Mouse (Mus musculus): ENCODE data around the gene Cyp2s1. TPM values are rescaled to one million over a fixed set of nuclear protein-coding genes. Genes with fewer than 3 reads are reported as not detected.

The Cyp2s1 gene
- polyA plus RNA-seq (2015; fragmentation: Nextera tagmentation; extraction: Ambion mirVana), result 2.8 and 3.2 TPM in 2 replicates

DNA sequence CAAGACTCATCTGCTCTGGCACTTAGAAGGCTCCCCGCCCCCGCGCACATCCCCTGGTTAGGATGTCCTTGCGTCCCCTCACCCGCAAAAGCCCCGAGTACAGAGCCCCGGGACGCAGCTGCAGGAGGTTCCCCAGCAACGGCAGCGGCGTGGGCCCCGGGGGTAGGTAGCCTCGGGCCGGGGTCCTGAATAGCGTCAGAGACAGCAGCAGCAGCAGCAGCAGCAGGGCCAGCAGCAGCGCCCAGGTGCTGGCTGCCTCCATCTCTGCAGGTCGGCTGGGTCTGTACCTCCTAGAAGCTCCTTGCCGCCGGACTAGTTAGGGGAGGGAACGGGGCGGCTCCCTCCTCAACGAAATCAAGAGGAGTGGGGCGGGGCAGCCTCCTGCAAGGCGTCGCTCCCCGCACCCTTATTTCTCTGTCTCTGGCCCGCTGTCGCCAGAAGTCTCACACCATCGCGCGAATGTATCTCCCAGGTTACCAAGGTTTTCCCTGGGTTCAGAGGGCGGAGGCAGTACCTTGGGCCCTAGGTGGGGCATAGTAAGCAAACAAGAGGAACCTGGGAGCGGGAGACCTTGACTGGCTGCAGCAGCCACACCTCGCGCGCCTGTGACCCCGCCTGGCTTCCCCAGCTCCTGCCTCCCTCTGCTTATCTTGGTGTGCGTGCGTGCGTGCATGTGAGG, at the start of gene Cyp2s1:
Gene Cyp2s1 (minus strand): TSS at position 673 of the 679 bp plus-strand sequence.
- Histone ChIP-seq H3K36me3 (ENCODE audit: control insufficient read depth, insufficient read depth, low read length) (no peaks in the 10 kb centered on the region), H3K4me1 (ENCODE audit: control insufficient read depth, insufficient read depth, low read length) (peaks cover 6% of the 10 kb centered on the region), H3K9ac (ENCODE audit: low read depth, low read length) (peak within 1 kb of the TSS; percentile 78), H3K27me3 (ENCODE audit: control insufficient read depth, insufficient read depth, low read depth, low read length) (peaks cover 5% of the 10 kb centered on the region), H3K4me3 (ENCODE audit: low read depth, low read length) (peak within 1 kb of the TSS; percentile 59), H3K27ac (ENCODE audit: low read length) (no peak within 1 kb of the TSS), H3K9me3 (replicated peaks; ENCODE audit: control insufficient read depth, low read length, poor library complexity, severe bottlenecking) (no peaks in the 10 kb centered on the region), H3K4me2 (ENCODE audit: low read length) (peak within 1 kb of the TSS; percentile 93)
- WGBS, result 0% methylated on average over 39 of the region's 40 CpGs
- ATAC-seq, result peak; percentile 76

DNA sequence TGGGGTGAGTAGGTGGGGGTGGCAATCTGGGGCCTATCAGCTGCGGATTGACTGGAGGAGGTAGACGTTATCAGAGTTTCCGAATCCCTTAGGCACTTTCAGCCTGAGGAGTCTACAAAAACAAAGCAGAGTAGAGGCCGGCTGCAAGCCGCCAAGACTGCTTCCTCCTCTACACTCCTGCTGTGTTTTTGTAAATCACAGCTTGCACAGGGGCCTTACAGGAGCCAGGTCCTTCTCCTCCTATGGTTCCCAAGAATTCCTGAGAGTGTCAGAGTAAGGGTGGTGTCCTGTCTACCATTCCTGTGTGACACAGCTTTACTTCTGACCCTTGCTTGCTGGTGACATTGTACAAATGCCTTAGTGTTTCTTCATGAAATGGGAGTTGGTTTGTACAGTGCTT, 48.1 kb upstream of the Cyp2s1 start:
- no peaks in the 10 kb centered on the region for H3K36me3 ChIP-seq (ENCODE audit: control insufficient read depth, insufficient read depth, low read length)
- 0 out of 2 replicates have a peak, but pooled peaks cover 3% of the 10 kb centered on the region for H3K9me3 ChIP-seq (replicated peaks; ENCODE audit: control insufficient read depth, low read length, poor library complexity, severe bottlenecking)
- no peaks in the 10 kb centered on the region for H3K4me1 ChIP-seq (ENCODE audit: control insufficient read depth, insufficient read depth, low read length)
- H3K9ac ChIP-seq (ENCODE audit: low read depth, low read length), result no peak overlapping the region
- no peaks in the 10 kb centered on the region for H3K27me3 ChIP-seq (ENCODE audit: control insufficient read depth, insufficient read depth, low read depth, low read length)
- WGBS, result 41% methylated on average over 5 of the region's 5 CpGs
- ATAC-seq, result no peak
- H3K4me3 ChIP-seq (ENCODE audit: low read depth, low read length), result no peak overlapping the region
- no peak overlapping the region for H3K4me2 ChIP-seq (ENCODE audit: low read length)
- no peak overlapping the region for H3K27ac ChIP-seq (ENCODE audit: low read length)

GRCm38 (mm10) chr7:25863756-25864155, 47.0 kb upstream of the Cyp2s1 start:
- Histone ChIP-seq H3K27me3 (ENCODE audit: control insufficient read depth, insufficient read depth, low read depth, low read length) (no peaks in the 10 kb centered on the region), H3K36me3 (ENCODE audit: control insufficient read depth, insufficient read depth, low read length) (no peaks in the 10 kb centered on the region), H3K9ac (ENCODE audit: low read depth, low read length) (no peak overlapping the region), H3K4me1 (ENCODE audit: control insufficient read depth, insufficient read depth, low read length) (no peaks in the 10 kb centered on the region), H3K4me2 (ENCODE audit: low read length) (no peak overlapping the region), H3K27ac (ENCODE audit: low read length) (no peak overlapping the region), H3K9me3 (replicated peaks; ENCODE audit: control insufficient read depth, low read length, poor library complexity, severe bottlenecking) (0 out of 2 replicates have a peak, but pooled peaks cover 3% of the 10 kb centered on the region), H3K4me3 (ENCODE audit: low read depth, low read length) (no peak overlapping the region)
- WGBS, result 83% methylated on average over 3 of the region's 3 CpGs
- ATAC-seq, result no peak

- Histone ChIP-seq H3K4me2 (ENCODE audit: low read length) (no peak overlapping the region), H3K9me3 (replicated peaks; ENCODE audit: control insufficient read depth, low read length, poor library complexity, severe bottlenecking) (no peaks in the 10 kb centered on the region), H3K27me3 (ENCODE audit: control insufficient read depth, insufficient read depth, low read depth, low read length) (no peaks in the 10 kb centered on the region), H3K4me3 (ENCODE audit: low read depth, low read length) (no peak overlapping the region), H3K9ac (ENCODE audit: low read depth, low read length) (no peak overlapping the region), H3K36me3 (ENCODE audit: control insufficient read depth, insufficient read depth, low read length) (no peaks in the 10 kb centered on the region), H3K4me1 (ENCODE audit: control insufficient read depth, insufficient read depth, low read length) (no peaks in the 10 kb centered on the region), H3K27ac (ENCODE audit: low read length) (no peak overlapping the region)
- 80% methylated on average over 2 of the region's 2 CpGs for WGBS
- no peak for ATAC-seq
Observed at GRCm38 (mm10) chr7:25862365-25862764, 45.7 kb upstream of the Cyp2s1 start.

DNA sequence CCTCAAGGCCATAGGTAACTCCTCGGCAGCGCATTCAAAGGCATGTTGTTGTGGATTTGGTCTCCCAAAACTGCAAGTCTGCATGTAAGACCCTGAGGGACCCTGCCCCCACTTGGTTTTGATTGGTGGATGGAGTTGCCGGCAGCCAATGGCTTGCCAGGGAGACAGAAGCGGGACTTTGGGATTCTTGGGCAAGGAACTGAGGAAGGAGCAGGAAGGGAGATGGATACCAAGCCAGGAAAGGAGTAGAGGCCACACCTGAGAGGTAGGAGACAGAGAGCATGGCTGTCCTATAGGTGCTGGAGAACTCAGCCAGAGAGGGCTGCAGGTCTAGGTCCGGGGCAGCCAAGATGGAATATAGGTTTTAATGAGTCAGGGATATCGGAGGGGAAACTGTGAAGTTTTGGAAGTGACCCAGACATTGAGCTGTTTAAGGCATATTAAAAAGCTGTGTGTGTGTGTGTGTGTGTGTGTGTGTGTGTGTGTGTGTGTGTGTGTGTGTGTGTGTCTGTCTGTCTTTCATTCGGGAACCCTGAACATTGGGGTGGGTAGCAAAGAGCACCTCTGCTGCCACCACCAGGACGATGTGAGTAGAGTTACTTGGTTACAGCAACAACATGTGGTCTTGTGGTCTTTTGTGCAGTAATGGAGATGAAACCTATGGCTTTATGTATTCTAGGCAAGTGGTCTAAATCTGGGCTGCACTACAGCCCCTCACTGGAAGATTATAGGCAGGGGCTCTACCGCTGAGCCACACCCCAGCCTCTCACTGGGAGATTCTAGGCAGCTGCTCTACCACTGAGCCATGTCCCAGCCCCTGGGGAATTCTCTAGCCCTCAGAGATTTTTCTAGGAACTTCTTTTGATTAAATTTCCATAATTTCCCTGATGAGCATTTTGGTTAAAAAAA, 43.5 kb upstream of the Cyp2s1 start:
- Histone ChIP-seq H3K4me1 (ENCODE audit: control insufficient read depth, insufficient read depth, low read length) (no peaks in the 10 kb centered on the region), H3K27ac (ENCODE audit: low read length) (no peak overlapping the region), H3K4me3 (ENCODE audit: low read depth, low read length) (no peak overlapping the region), H3K9me3 (replicated peaks; ENCODE audit: control insufficient read depth, low read length, poor library complexity, severe bottlenecking) (no peaks in the 10 kb centered on the region), H3K4me2 (ENCODE audit: low read length) (peak overlapping the region; percentile 3; the same call in 1 of the 2 replicates), H3K9ac (ENCODE audit: low read depth, low read length) (no peak overlapping the region), H3K36me3 (ENCODE audit: control insufficient read depth, insufficient read depth, low read length) (no peaks in the 10 kb centered on the region), H3K27me3 (ENCODE audit: control insufficient read depth, insufficient read depth, low read depth, low read length) (no peaks in the 10 kb centered on the region)
- WGBS, result 21% methylated on average over 9 of the region's 9 CpGs
- no peak for ATAC-seq

DNA sequence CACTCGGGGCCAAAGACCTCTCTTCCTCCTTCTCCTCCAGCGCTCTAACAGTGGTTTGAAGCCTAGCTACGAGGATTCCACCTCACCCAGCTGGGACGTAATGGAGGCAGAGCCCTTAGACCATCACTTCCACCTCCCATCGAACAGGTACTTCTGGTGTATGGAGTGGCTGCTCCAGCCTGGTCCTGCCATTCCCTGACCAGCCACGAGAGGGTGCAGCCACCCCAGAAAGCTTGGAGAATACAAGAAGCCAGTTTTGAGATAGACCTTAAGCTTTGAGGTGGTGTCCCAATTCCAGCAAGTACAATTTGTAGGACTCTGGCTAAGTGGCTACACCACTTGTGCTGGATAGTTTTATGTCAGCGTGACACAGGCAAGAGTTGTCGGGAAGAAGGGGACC, 38.4 kb upstream of the Cyp2s1 start:
- 42% methylated on average over 8 of the region's 8 CpGs for WGBS
- Histone ChIP-seq H3K36me3 (ENCODE audit: control insufficient read depth, insufficient read depth, low read length) (no peaks in the 10 kb centered on the region), H3K9ac (ENCODE audit: low read depth, low read length) (no peak overlapping the region), H3K4me1 (ENCODE audit: control insufficient read depth, insufficient read depth, low read length) (no peaks in the 10 kb centered on the region), H3K27me3 (ENCODE audit: control insufficient read depth, insufficient read depth, low read depth, low read length) (no peaks in the 10 kb centered on the region), H3K9me3 (replicated peaks; ENCODE audit: control insufficient read depth, low read length, poor library complexity, severe bottlenecking) (no peaks in the 10 kb centered on the region), H3K27ac (ENCODE audit: low read length) (no peak overlapping the region), H3K4me3 (ENCODE audit: low read depth, low read length) (no peak overlapping the region), H3K4me2 (ENCODE audit: low read length) (no peak overlapping the region)
- no peak for ATAC-seq

- Histone ChIP-seq H3K4me2 (ENCODE audit: low read length) (peak overlapping the region; percentile 48), H3K4me1 (ENCODE audit: control insufficient read depth, insufficient read depth, low read length) (no peaks in the 10 kb centered on the region), H3K9ac (ENCODE audit: low read depth, low read length) (peak overlapping the region; percentile 55), H3K27ac (ENCODE audit: low read length) (peak overlapping the region; percentile 0; the same call in 1 of the 2 replicates), H3K36me3 (ENCODE audit: control insufficient read depth, insufficient read depth, low read length) (no peaks in the 10 kb centered on the region), H3K9me3 (replicated peaks; ENCODE audit: control insufficient read depth, low read length, poor library complexity, severe bottlenecking) (no peaks in the 10 kb centered on the region), H3K4me3 (ENCODE audit: low read depth, low read length) (peak overlapping the region; percentile 46), H3K27me3 (ENCODE audit: control insufficient read depth, insufficient read depth, low read depth, low read length) (no peaks in the 10 kb centered on the region)
- 22% methylated on average over 11 of the region's 11 CpGs for WGBS
- peak; percentile 88 for ATAC-seq
Observed at GRCm38 (mm10) chr7:25848444-25848812, 31.7 kb upstream of the Cyp2s1 start.

DNA sequence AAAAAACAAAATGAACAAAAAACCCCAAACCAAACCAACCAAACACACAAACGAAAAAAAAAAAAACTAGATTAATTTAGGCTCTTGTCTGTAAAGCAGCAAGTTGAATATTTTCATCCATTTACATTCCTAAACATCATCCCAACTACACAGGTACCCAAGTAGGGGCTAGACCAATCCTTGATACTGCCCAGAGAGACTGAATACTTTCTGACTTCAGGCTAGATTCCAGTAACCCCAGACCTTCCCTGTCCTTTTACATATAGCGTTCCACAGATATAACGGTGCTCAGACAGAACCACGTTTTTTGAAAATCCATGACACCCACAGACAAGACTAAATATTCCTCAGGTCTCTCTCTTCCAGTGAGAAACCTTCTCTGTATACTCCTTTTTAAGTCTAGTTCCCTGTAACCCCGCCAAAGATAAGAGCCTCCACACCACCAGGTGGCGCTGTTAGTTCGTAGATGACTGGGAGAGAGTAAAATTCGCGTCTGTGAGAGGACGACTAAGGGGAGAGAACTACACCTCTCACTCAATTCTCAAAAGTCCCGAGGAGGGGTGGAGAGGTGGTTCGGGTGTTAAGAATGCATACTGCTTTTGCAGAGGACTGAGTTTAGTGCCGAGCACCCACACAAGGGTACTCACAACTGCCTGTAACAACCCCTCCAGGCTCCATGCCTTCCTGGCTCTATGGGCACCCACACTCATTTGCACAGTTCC, 31.2 kb upstream of the Cyp2s1 start:
- peak overlapping the region; percentile 55 for H3K9ac ChIP-seq (ENCODE audit: low read depth, low read length)
- ATAC-seq, result peak; percentile 90
- peak overlapping the region; percentile 0; the same call in 1 of the 2 replicates for H3K27ac ChIP-seq (ENCODE audit: low read length)
- H3K4me1 ChIP-seq (ENCODE audit: control insufficient read depth, insufficient read depth, low read length), result no peaks in the 10 kb centered on the region
- peak overlapping the region; percentile 48 for H3K4me2 ChIP-seq (ENCODE audit: low read length)
- H3K27me3 ChIP-seq (ENCODE audit: control insufficient read depth, insufficient read depth, low read depth, low read length), result no peaks in the 10 kb centered on the region
- H3K36me3 ChIP-seq (ENCODE audit: control insufficient read depth, insufficient read depth, low read length), result no peaks in the 10 kb centered on the region
- no peaks in the 10 kb centered on the region for H3K9me3 ChIP-seq (replicated peaks; ENCODE audit: control insufficient read depth, low read length, poor library complexity, severe bottlenecking)
- peak overlapping the region; percentile 46 for H3K4me3 ChIP-seq (ENCODE audit: low read depth, low read length)
- WGBS, result 10% methylated on average over 13 of the region's 13 CpGs

Data from midbrain, embryonic 16.5 days (tissue).